Mouse (Mus musculus) CH12.LX (cell line): ENCODE results near the gene Nim1k. TPM values are rescaled to one million over a fixed set of nuclear protein-coding genes. Genes with fewer than 3 reads are reported as not detected.

ENCODE experiments used
- DNase-seq: peaks from one replicate; pipeline ENCODE4 v3.0.0-alpha.2; 2013; ENCODE audit errors: extremely low read depth
- H3K27ac ChIP-seq: 2 replicates; pipeline ENCODE4 v1.5.1; 2012; ENCODE audit warnings: low read depth, mild to moderate bottlenecking, control low read depth, moderate library complexity; ENCODE audit not compliant: insufficient read depth
- H3K27me3 ChIP-seq: replicated peaks from 2 replicates; pipeline ENCODE3; 2012; ENCODE audit warnings: inconsistent platforms
- H3K36me3 ChIP-seq, 2 experiments: replicated peaks in 1 of 2; 2 replicates each; pipeline versions ENCODE3 to v1.6.1; 2012; ENCODE audit warnings: inconsistent platforms in 1 of 2, low read length in 1 of 2, mild to moderate bottlenecking in 1 of 2, mixed read lengths in 1 of 2, moderate library complexity in 1 of 2; ENCODE audit not compliant: control insufficient read depth in 1 of 2, insufficient read depth in 1 of 2
- H3K4me1 ChIP-seq, 2 experiments: 2 replicates each; pipeline ENCODE4 v1.6.1; 2012; ENCODE audit warnings: inconsistent platforms in 1 of 2, moderate library complexity in 1 of 2; ENCODE audit not compliant: insufficient read depth in 2 of 2, control insufficient read depth in 1 of 2
- H3K4me2 ChIP-seq: 2 replicates; pipeline ENCODE4 v1.6.1; 2012; ENCODE audit warnings: low read depth, mild to moderate bottlenecking, control low read depth; ENCODE audit not compliant: poor library complexity, insufficient read depth, severe bottlenecking
- H3K4me3 ChIP-seq, 3 experiments: fragments of 150-350 bp in 1 of 3; sonication (generic) in 1 of 3; replicated peaks in 1 of 3; 2 replicates each; pipeline versions ENCODE3 to v1.5.1; 2011 to 2012; ENCODE audit warnings: low read depth in 2 of 3, low read length in 2 of 3, mild to moderate bottlenecking in 2 of 3, moderate library complexity in 2 of 3, control low read depth in 1 of 3, improper control_type of control experiment in 1 of 3, inconsistent platforms in 1 of 3, mixed read lengths in 1 of 3; ENCODE audit not compliant: poor library complexity in 1 of 3
- H3K79me2 ChIP-seq: replicated peaks from 2 replicates; pipeline ENCODE4 v1.6.1; 2012; ENCODE audit warnings: mild to moderate bottlenecking, moderate library complexity; ENCODE audit not compliant: control insufficient read depth, poor library complexity, insufficient read depth, severe bottlenecking; ENCODE audit errors: extremely low read depth
- H3K9ac ChIP-seq: 2 replicates; pipeline ENCODE4 v1.6.1; 2012; ENCODE audit warnings: low read depth, mild to moderate bottlenecking, control low read depth, moderate library complexity; ENCODE audit not compliant: insufficient read depth
- H3K9me3 ChIP-seq: replicated peaks from 2 replicates; pipeline ENCODE3; 2012; ENCODE audit warnings: low read length, inconsistent platforms, mixed read lengths
- CTCF ChIP-seq, 2 experiments: IDR thresholded peaks in 1 of 2; conservative IDR thresholded peaks in 1 of 2; 2 replicates each; pipeline ENCODE4 v1.5.1; 2011 to 2012; ENCODE audit warnings: low read depth in 2 of 2, low read length in 2 of 2, improper control_type of control experiment in 1 of 2, inconsistent platforms in 1 of 2, mild to moderate bottlenecking in 1 of 2, moderate library complexity in 1 of 2
- E2F4 ChIP-seq: IDR thresholded peaks from 2 replicates; pipeline ENCODE4 v1.6.1; 2011; ENCODE audit warnings: low read depth, low read length, improper control_type of control experiment; ENCODE audit not compliant: insufficient replicate concordance
- EP300 ChIP-seq: IDR thresholded peaks from 2 replicates; pipeline ENCODE4 v1.6.1; 2011; ENCODE audit warnings: low read length, improper control_type of control experiment
- HCFC1 ChIP-seq: IDR thresholded peaks from 2 replicates; pipeline ENCODE4 v1.6.1; 2012; ENCODE audit warnings: low read depth, mild to moderate bottlenecking, inconsistent platforms, low read length, improper control_type of control experiment
- IRF4 ChIP-seq: IDR thresholded peaks from 2 replicates; pipeline ENCODE4 v1.6.1; 2014; ENCODE audit warnings: low read depth, mild to moderate bottlenecking, inconsistent platforms, low read length, improper control_type of control experiment
- MAFK ChIP-seq: IDR thresholded peaks from 2 replicates; pipeline ENCODE4 v1.6.1; 2011; ENCODE audit warnings: low read length, improper control_type of control experiment; ENCODE audit not compliant: insufficient replicate concordance
- MAX ChIP-seq: IDR thresholded peaks from 2 replicates; pipeline ENCODE4 v1.6.1; 2011; ENCODE audit warnings: low read length, improper control_type of control experiment
- MAZ ChIP-seq: IDR thresholded peaks from 2 replicates; pipeline ENCODE4 v1.6.1; 2012; ENCODE audit warnings: low read depth, mild to moderate bottlenecking, inconsistent platforms, low read length, improper control_type of control experiment, moderate library complexity
- MXI1 ChIP-seq: IDR thresholded peaks from 2 replicates; pipeline ENCODE4 v1.6.1; 2011; ENCODE audit warnings: mild to moderate bottlenecking, low read depth, low read length, improper control_type of control experiment
- MYC ChIP-seq: IDR thresholded peaks from 2 replicates; pipeline ENCODE4 v1.6.1; 2011; ENCODE audit warnings: low read depth, mild to moderate bottlenecking, improper control_type of control experiment, low read length
- SIN3A ChIP-seq: IDR thresholded peaks from 2 replicates; pipeline ENCODE4 v1.6.1; 2012; ENCODE audit warnings: low read length, improper control_type of control experiment, inconsistent platforms
- dilution Hi-C: fragments of 300-500 bp; cut with MboI; formaldehyde crosslinking; loops from 2 replicates; pipeline ENCODE4 v1.14.3; 2020; ENCODE audit warnings: low sequenced_read_pairs; ENCODE audit not compliant: extremely low pct_unique_long_range_greater_than_20kb, extremely low pct_ligation_motif_present
- in situ Hi-C: fragments of 300-500 bp; cut with MboI; formaldehyde crosslinking; loops from 3 replicates; pipeline ENCODE4 v1.14.3; 2019; ENCODE audit warnings: low sequenced_read_pairs, low pct_ligation_motif_present, low pct_unique_long_range_greater_than_20kb, mixed read lengths
- polyA plus RNA-seq: library from polyadenylated mRNA; unstranded; fragments of >175 nt; gene quantifications from 2 replicates; pipeline ENCODE4 v1.2.1, GENCODE M21; 2012; ENCODE audit warnings: low read depth; ENCODE audit not compliant: insufficient read length
- total RNA-seq, 2 experiments: library from RNA; depleted of rRNA; stranded (reverse); fragments of 300-350 nt in 1 of 2; fragments of >200 nt in 1 of 2; gene quantifications; 2 replicates each; pipeline ENCODE4 v1.2.3; 2012 to 2014

Nim1k gene
- total and polyA plus RNA-seq, 3 experiments: 0.04 to 0.16 (median 0.09) TPM

GRCm38 (mm10) chr13:119689709-119690038 lies 66.0 kb downstream of the Nim1k start:
- dilution Hi-C loops: no loop called here
- Histone ChIP-seq H3K36me3 (no peaks in the 10 kb centered on the region), H3K4me3 (peak overlapping the region in 2 of 3 experiments; percentile 95 to 97), H3K4me1 (peaks cover 11 to 36% of the 10 kb centered on the region in 2 experiments; a peak in 3 of 4 replicates), H3K79me2 (peaks cover 39% of the 10 kb centered on the region), H3K9me3 (no peaks in the 10 kb centered on the region), H3K4me2 (no peak overlapping the region), H3K27ac (no peak overlapping the region), H3K9ac (no peak overlapping the region; the same call in 1 of the 2 replicates), H3K27me3 (no peaks in the 10 kb centered on the region)
- DNase-seq: no peak
- in situ Hi-C loops: no loop called here
- 0 out of 2 replicates have a peak, but pooled peaks have one; percentile 24 for TF ChIP-seq MXI1
- peak; percentile 83; the same call in 1 of the 2 replicates for TF ChIP-seq SIN3A
- TF ChIP-seq MAZ: no peak

- in situ Hi-C loops: no loop called here
Measured at GRCm38 (mm10) chr13:119684416-119685177, 71.1 kb downstream of the Nim1k start.

GRCm38 (mm10) chr13:119681161-119681560 lies 74.5 kb downstream of the Nim1k start:
- no peak overlapping the region for H3K4me3 ChIP-seq
- H3K9ac ChIP-seq: no peak overlapping the region
- dilution Hi-C loops: no loop called here
- no peaks in the 10 kb centered on the region for H3K27me3 ChIP-seq
- no peaks in the 10 kb centered on the region for H3K9me3 ChIP-seq
- TF ChIP-seq HCFC1: no peak
- peak; percentile 70 for TF ChIP-seq IRF4
- peak; percentile 50; the same call in 1 of the 2 replicates for TF ChIP-seq EP300
- no peak for TF ChIP-seq CTCF (conservative IDR thresholded peaks at IDR 0.05 in 1 of 2, IDR thresholded peaks at IDR 0.05 in 1 of 2; ENCODE audit: low read depth in 2 of 2, low read length in 2 of 2)
- no peaks in the 10 kb centered on the region for H3K79me2 ChIP-seq
- no peak overlapping the region for H3K4me2 ChIP-seq
- no peak overlapping the region for H3K27ac ChIP-seq
- in situ Hi-C loops: no loop called here
- peak; percentile 36 for DNase-seq
- H3K36me3 ChIP-seq: no peaks in the 10 kb centered on the region
- H3K4me1 ChIP-seq: peaks cover 2 to 9% of the 10 kb centered on the region in 2 experiments; a peak in 3 of 4 replicates

More at GRCm38 (mm10) chr13:119684416-119685177, 71.1 kb downstream of the Nim1k start:
- Histone ChIP-seq H3K27me3 (no peaks in the 10 kb centered on the region), H3K4me1 (peaks cover 8 to 22% of the 10 kb centered on the region in 2 experiments; a peak in 3 of 4 replicates), H3K79me2 (no peaks in the 10 kb centered on the region), H3K9ac (no peak overlapping the region), H3K9me3 (no peaks in the 10 kb centered on the region), H3K4me3 (no peak overlapping the region), H3K27ac (no peak overlapping the region), H3K4me2 (no peak overlapping the region), H3K36me3 (no peaks in the 10 kb centered on the region)
- no peak for DNase-seq
- dilution Hi-C loops: no loop called here
- TF ChIP-seq MAX (no peak), MYC (no peak), CTCF (conservative IDR thresholded peaks at IDR 0.05 in 1 of 2, IDR thresholded peaks at IDR 0.05 in 1 of 2; ENCODE audit: low read depth in 2 of 2, low read length in 2 of 2) (no peak), MAZ (no peak), E2F4 (no peak), MAFK (no peak)
- TF ChIP-seq, all 38 proteins: peak for 0
